Mouse (Mus musculus): Measurements from ENCODE around the gene B3gnt3.

DNA sequence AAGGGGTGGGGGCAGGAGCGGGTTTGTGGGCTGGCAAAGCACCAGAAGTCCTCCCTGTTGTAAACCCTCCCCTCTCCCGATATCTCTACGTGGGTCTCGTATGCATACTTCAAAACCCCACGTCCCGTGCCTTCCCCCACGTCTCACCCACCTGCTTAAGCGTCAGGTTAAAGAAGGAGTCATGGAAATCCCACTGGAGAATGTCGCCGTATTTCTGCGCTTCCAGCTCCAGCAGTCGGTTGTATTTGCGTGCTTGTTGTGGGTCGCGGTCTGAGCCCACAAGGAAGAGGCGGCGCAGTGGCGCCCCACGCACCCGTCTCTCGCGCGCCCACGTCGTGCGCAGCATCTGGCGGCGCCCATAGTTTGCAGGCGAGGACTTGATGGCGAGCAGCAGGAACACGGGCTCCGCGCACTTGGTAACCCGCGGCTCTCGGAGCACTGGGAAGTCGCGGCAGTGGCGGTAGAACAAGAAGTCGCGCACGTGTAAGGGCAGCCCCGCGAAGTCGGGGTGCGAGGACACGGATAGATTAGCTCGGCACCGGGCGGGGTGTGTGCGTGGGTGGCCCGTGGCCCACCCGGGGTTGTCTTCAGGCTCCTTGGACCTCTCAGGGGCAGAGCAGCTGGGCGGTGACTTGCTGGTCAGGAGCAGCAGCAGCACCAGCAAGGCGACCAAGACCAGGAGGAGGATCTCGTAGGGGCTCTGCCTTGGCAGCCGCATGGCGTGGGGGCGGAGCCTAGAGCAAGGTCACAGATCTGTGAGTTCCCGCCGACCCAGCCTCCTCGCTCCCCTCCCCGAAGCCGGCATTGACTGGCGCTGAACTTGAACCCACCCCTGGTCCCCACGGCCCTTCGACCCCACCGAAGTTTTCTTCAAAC is 8.2 kb downstream of the B3gnt3 start:
- TF ChIP-seq CTCF (IDR thresholded peaks at IDR 0.05; ENCODE audit: low read depth) (no peak), EP300 (IDR thresholded peaks at IDR 0.05; ENCODE audit: low read depth) (no peak)
